Mouse (Mus musculus): ENCODE data around the gene Ptprr.

Gene Ptprr

DNA sequence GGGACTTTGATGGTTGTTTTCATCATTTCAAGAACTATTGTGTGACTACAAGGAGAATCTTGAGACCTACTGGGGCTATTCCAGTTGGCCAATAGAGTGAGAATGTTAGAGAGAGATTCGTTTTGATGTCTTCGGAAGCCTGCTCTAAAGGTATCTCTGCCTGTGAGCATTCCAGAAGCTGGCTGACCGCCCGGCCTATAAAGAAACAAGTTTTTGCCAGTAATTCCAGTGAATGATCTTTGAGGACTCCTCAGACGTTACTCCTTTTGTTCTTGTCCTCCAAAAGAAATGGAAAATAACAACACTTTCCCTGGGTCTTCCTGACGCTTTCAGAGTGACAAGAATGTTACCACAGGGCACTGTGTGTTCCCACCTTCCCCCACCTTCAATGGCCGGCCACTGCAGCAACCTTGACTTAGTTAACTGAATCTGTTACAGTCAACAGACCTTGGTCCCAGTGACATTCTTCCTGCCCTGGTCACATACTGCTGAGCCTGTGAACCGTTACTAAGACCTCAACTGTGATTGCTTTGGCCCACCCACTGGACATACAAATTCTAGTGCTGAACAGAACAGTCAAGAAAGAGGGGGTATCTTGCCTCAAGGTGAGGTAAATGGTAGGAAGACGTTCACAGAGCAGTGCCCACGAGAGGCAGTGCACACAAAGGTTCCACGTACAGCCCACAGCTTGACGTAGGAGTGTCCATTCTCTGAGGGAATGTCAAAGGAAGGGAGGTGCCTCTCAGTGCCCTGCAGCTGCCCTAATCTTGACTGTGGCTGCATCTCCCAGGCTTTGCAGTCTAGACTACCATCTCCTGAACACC lies 252.8 kb downstream of the Ptprr start:
- DNase-seq = no peak

DNA sequence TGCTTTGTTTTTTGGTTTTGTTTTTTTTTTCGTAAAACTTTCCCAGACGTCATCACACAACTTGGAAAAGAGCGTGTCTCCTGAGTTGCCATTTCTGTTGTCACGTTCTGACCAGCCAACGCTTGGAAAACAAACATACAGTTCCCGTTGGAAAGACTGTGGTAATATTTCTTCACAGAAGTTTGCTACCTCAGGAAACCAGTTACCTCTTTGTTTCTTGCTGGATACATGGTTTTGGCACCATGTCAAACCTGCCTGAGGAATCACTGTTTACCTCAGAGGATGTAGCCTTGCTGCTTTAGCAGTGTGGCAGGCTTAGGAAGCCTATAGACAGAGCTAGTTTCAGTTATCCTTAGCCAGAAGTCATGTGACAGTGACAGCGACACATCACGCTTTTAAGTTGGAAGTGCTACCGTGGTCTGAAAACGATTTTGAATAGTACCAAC lies 253.5 kb downstream of the Ptprr start:
- no peak for DNase-seq

DNA sequence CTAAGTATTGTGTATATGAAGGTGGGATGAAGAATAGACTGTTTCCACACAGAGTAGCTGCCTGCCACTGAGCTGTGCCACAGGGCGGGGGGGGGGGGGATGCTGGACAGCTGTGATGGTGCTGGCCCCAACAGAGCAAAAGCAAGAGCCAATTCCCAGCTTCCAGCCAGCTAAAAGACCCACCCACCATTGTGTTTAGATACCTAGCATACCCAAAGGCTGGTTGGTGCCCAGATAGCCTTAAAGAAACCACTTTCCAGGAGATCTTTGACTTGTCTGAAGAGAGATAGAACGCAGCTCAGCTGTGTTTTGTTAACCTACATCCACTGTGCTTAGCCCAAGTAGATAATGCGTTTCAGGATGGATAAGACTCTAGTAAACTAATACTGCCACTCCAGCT lies 254.1 kb downstream of the Ptprr start:
- DNase-seq = no peak

DNA sequence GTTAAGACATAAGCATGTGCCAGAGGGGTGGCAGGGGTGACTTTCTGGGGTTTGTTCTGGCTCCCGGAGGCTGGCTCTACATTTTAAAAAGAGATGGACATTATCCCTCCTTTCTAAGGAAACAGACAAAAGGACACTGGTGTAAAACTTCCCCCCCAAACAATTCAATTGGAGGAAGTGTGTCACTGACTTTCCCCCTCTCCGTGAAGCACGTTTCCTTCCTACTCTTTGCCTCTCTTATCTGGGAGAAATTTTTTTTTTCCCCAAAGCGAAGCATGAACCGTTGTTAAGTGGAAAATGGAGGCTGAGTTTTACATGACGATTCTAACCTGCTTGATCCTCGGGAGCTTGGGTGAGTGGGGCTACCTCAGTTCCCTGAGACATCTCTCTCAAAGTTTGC lies 257.3 kb downstream of the Ptprr start, which contains the start of gene Ptprb:
Gene Ptprb, plus strand, starts transcription at position 244 of the 400 bp plus-strand sequence.
- DNase-seq = no peak

DNA sequence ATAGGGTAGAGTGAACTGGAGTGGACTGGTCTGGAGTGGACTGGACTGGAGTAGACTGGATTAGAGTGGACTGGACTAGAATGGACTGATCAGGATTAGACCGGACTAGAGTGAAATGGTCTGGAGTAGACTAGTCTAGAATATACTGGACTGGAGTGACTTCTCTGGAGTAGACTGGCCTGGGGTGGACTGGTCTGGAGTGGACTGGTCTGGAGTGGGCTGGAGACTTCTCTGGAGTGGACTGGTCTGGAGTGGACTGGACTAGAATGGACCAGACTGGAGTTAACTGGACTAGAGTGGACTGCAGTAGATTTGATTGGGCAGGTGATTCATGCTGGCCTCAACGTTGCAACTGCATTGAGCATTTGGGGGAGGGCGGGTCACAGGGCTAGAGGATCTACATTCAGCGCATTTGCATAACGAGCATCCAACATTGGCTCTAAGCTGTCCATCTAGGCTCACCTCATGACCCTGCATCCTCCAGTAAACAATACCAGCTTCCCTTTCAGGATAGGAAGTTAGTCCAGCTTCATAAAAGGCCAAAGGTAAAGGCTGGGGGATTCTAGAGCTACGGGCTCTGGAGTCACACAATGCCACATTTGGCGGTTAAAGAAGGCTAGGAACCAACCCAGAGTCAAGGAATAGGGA lies 268.8 kb downstream of the Ptprr start:
- no peak for DNase-seq

DNA sequence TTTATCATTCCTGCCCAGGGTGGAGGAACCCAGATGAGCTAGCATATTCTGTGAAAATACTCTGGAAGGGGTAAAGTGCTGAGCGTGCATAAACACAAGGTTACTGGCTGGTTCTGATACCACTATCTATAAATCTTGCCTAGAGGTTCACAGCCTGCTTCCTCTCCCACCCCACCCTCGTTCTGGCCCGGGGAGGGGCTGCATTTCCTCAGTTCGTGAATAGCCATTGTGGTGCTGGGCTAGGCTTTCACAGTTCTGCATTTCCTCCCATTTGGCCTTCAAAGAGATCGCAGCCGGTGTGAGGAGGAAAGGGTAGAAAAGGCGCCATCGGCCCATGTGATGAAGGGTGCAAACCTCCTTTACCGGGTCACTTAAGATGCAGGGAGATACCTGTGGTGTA lies 270.1 kb downstream of the Ptprr start:
- DNase-seq = peak; percentile 65 to 77

DNA sequence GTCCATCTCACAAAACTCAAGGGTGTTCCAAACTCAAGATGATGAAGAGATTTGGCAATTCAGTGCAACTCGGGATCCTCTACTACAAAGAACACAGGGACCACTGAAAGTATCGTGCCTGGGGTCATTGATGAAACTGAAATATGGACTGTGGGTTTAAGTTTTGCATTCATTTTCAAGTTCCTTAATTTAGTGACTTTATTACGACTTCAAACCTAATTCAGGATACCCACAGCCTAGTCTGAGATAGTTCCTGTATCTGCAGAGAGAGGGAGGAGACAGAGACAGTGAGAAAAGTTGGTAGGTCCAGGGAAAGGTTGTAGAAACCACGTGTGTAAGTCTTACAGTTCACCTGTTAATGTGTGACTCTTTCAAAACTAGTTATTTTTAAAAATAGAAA lies 272.5 kb downstream of the Ptprr start:
- no peak for DNase-seq

DNA sequence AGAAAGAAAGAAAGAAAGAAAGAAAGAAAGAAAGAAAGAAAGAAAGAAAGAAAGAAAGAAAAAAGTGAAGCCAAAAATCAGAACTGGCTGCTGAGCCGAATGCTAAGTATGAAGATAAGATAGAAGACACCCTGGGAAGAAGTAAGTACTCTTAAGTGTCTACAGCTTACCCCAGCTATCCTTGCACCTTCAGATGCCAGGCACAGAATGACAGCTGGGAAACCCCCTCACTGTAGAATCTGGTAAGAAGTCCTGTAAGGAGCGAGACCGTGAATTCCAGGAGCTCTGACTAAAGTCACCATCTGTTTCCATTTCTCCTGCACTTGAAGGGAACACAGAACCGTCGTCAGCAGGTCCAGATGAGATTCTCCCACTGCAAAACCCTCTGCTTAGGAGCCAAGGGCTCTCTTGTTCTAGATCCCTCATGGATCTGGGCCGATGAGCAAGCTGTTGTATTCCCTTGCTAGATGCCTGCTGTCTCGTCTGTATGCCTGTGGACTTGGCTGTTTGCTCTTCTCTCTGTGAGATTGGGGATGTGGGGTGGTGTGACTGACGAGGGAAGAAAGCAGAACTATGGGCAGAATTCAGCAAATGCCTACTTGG lies 273.2 kb downstream of the Ptprr start:
- DNase-seq = no peak

DNA sequence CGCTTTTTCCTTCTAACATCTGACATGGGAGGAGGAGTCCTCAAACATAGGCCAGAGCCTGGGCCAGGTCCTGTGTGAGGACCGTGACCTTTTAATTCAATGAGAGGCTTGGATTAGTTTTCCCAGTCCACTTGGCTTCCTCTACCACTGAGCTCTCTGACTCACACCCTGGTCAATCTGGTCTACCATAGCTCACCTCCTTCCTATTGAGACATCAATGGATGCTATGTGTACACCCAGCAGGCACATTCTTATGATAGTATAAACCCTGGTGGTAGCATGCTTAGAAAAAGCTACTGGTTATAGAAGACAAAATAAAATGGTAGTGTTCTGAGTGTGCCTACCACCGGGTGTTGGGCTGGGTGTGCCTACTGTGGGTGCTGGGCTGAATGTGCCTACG lies 278.4 kb downstream of the Ptprr start:
- no peak for DNase-seq

DNA sequence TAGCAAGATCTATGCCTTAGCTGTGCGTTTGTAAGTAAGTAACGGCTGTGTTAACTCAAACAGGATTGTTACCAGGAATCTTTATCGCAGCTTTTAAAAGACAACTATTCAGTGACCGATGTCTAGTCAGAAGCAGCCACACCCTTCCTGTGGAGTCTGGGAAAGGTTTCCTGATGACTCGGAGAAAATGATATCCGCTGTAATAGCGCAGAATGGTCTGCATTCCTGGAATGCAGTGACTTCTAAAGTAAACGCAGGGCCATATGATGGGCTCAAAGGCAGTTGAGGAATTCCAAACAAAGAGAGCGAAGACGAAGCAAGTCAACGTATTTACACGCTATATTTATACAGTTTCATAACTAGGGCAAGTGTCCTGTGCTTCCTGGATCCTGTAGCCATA lies 279.8 kb downstream of the Ptprr start:
- DNase-seq = no peak

DNA sequence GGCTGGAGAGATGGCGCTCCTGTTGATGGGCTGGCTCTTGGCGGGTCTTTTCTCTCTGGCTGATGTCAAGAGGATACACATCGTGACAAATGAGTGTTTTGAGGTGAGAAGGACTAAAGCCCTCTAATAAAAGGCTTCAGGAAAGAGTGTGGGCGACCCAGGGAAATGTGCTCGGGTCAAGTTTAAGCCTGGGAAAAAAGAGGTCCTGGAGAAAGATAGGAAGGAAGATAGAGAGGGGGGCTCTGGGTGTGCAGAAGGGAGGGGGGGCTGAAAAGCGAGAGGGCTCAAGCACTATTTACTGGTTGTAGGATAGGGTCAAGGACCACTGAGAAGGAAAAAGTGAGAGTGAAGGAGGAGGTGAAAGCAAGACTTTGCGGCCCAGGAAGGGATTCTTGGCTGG lies 282.8 kb downstream of the Ptprr start:
- DNase-seq = no peak

DNA sequence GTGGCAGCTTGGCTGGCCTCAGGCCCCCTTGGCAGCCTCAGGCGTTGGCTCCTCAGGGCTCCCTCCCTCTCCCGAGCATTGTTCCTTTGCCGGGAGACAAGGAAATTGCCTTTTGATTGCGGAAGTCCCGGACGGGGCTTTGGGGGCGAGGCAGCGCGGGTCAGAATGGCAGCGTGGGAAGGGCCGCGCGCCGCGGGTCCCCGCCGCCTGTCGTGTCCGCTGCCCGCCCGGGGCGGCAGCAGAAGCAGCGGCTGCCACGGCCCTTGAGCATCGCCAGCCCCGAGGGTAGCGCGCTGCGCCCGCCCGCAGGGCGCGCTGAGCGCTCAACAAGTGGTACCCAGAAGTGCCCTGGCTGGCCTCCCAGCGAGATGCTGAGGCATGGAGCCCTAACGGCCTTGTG lies 283.2 kb downstream of the Ptprr start:
- peak; percentile 74 to 79 for DNase-seq

DNA sequence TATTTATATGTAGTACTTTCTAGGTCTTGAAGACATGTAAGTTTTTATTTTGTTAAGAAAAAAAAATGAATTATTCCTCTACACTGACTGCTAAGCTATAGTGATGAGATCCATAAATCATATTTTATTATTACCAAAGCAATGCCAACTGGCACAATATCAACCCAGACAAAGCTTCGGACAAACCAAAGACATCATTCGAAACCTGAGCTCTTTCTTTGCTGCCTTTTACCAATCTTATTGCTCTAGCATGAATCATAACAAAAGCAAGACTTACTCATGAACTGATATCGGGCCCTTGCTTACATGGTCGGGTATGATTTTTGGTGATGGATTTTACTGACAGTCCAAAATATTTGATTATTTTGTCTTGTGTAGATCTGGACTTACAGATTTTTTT lies 286.3 kb downstream of the Ptprr start:
- no peak for DNase-seq

DNA sequence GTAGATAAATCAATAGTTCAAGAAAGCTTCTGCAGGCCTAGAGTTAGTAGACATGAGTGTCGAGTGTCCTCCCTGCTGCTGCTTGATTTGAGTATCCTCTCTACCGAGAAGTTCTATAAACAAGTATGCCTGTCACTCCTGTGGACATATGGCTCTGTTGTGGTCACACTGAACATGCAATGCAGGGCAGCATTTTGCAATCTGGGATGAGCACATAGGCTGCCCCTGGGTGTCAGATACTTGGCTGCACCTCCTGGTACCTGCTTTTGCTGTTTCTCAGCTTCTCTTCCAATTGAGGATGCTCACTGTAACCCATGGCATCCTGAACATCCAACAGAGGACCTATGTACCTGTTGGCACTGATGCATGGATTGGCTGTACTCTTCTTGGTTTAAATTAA lies 291.4 kb downstream of the Ptprr start:
- no peak for DNase-seq

DNA sequence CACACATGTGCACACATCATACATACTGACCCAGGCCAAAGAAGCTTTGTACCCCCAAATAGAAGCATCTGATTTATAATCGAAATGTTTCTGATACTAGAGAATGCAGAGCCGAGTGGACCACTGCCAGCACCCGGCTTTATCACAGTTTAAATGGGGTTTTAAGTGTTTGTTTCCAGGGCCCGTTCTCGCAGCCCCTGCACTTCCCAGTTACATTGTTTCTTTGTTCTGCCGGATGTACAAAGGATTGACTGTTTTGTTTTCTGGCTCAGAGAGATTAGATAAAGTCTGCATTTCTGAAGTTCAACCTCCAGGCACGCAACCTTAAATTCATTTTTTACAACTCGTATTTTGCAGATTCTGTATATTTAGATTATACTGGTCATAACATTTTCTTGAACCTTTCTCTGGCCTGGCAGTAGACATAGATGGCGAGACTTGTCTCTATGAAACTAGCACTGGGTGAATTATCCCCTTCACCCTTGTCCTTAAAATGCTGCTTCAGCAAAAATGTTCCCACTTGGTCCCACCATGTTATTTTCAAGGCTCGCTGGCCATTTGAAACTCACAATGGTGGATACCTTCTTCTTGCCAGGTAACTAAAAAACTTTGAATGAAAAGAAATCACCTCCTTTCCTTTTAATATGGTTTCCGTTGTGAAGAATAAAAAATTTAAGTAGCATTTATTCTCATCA lies 292.6 kb downstream of the Ptprr start:
- DNase-seq = peak; percentile 41 to 56

DNA sequence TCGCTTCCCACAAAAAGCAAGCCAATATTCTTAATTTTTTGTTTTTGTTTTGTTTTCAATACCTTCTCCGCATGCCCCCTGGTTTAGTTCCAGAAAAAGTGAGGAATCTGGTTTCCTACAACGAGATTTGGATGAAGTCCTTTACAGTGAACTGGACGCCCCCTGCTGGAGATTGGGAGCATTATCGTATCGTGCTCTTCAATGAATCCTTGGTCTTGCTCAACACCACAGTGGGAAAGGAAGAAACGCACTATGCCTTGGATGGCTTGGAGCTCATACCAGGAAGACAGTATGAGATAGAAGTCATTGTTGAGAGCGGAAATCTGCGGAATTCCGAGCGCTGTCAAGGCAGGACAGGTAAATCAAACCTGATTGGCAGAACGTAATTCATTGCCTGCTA lies 301.2 kb downstream of the Ptprr start:
- DNase-seq = peak; percentile 55 to 73

Data from lung, adult 18-20 months (tissue).